Mouse (Mus musculus): ENCODE data around the gene Trpv4.

- TF ChIP-seq CTCF (IDR thresholded peaks at IDR 0.05; ENCODE audit: low read depth) (peak; percentile 71), EP300 (IDR thresholded peaks at IDR 0.05; ENCODE audit: low read depth) (no peak)
These were observed 26.9 kb downstream of the Trpv4 start for GRCm38 (mm10) chr5:114631336-114631735.
